Mouse (Mus musculus) subcutaneous adipose tissue, adult 2 months (tissue): ENCODE measurements around the gene Pnpla7. TPM values are rescaled to one million over a fixed set of nuclear protein-coding genes. Genes with fewer than 3 reads are reported as not detected.

Experiments used
- polyA plus RNA-seq: library from polyadenylated mRNA; depleted of rRNA; stranded (reverse); fragments of >200 nt; gene quantifications from 2 replicates; pipeline ENCODE4 v1.2.3, GENCODE M21; 2012; ENCODE audit warnings: low replicate concordance; rRNA removed

The Pnpla7 gene
- polyA plus RNA-seq, result 27.3 and 34.7 TPM in 2 replicates

DNA sequence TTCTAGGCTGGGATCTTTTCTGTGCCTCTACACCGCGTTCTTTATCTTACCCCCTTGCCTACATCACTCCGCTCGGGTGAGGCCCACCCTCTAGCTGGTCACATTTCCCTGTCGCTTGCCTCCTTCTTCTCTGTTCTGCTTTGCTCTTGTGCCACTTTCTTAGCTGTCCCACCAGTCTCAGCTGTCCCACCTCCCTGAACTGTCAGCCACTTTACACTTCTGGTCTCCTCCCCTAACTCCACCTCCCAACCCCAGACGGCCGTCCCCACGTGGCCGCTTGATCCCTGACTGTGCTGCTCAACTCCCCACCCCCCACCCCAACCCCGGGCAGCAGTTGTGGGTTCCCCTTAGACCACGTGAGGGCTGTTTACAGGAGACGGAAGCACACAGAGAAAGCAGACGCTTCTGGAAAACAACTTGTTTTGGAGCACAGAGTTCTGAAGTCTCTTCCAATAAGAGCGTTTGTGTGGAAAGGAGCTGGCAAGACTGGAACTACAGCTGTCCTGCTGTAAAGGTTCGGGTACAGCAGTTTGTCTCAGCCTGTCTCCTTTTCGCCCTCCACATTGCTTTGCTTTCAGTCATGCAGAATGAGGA, at the start of gene Pnpla7:
TSS of gene Pnpla7 (plus strand) at position 330 of the 594 bp plus-strand sequence.

DNA sequence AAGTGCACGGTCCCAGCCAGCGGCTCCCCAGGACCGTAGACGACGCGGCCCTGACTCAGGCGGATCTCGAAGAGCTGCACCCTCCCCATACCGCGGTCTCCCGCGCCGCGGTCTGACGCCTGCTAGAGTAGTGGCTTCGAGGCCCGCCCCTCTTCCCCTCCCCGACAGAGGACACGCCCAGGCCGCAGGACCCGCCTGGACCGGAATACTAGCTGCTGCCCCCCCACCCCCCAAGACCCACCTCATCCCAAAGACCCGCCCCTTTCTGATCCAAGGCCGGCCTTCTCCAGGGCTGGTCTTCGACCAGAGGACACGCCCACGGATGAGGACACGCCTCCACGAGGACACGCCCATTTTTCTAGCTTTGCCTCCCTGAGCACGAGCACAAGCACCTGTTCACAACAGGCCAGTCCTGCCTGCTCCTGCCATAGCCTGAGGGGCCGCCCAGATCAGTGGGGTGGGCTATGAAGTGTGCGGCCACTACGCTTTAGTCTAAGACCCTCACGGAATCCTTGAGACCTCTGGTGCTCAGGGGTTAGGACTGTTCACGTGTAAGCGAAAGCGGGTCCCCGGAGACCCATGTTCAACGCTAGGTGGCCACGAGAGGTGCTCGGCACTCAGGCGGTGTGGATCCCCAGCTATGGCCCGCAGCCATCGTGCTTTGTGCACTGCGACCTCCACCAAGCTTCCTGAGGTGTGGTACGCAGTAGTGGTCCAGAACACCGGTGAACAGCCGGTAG, 40.6 kb upstream of the Pnpla7 start, which contains the start of gene Arrdc1:
TSS of gene Arrdc1 (minus strand) at position 196 of the 740 bp plus-strand sequence.

DNA sequence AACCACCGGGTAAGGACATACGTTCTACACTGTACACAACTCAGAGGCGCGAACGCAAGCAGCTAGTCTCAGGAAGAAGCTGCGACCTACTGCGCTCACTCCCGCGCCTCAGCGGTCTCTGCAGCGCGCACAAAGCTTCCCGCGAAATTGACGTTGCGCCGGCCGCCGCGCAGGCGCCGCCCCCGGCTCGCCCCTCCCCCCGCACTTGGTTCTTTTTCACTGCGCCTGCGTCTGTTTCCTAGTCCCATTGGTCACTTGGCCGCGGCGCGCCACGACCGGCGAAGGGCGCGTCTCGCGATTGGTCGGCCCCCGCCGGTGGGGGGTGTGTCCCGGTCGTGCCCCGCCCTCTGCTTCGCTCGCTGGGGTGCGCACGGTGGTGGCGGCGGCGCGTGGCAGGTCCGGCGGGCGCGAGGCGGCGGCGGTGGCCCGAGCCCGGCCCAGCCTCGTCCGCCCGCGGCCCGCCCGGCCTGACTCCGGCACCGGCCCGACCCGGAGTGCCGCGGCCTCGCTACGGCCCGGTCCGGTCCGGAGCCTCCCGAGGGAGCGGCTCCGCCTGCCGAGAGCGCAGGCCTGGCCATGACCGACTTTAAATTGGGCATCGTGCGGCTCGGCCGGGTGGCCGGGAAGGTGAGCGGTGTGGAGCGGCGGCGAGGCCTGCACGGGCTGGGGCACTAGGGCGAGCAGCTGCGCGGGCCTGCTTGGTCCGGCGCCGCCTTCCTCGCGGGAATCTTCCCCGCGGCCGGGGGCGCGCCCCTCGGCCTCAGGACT, 26.2 kb upstream of the Pnpla7 start, which contains the start of gene Zmynd19:
TSS of gene Zmynd19 (plus strand) at position 372 of the 768 bp plus-strand sequence.

DNA sequence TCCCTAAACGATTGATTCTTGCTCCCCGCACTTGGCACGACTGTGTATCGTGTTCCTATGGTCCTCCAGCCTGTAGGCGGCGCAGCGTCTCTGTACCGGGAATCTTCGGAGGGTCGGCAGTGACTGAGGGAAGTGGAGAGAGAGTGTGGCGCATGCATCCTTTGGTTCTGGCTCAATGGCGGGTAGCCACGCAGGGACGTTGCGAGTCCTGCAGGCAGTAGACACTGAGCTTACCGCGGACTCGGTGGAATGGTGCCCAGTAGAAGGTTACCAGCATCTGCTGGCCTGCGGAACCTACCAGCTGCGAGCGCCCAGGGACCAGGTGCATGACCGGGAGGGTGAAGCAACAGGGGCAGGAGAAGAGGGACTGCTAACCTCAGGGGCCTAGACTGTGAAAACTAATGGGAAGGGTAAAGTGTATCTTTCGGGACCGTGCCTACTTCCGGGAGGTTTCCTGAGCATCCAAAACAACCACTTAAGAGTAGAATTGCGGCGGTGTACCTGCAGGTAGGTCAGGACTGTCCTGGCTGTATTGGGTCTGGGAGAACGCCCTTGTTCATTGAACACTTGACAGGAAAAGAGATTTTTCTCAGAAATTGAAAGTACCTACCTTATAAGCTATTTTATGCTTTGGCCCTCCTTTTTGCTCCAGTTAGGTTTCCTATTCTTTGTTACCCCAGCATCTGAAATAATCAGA, 13.4 kb upstream of the Pnpla7 start, which contains the start of gene Dph7:
TSS of gene Dph7 (plus strand) at position 97 of the 697 bp plus-strand sequence.

DNA sequence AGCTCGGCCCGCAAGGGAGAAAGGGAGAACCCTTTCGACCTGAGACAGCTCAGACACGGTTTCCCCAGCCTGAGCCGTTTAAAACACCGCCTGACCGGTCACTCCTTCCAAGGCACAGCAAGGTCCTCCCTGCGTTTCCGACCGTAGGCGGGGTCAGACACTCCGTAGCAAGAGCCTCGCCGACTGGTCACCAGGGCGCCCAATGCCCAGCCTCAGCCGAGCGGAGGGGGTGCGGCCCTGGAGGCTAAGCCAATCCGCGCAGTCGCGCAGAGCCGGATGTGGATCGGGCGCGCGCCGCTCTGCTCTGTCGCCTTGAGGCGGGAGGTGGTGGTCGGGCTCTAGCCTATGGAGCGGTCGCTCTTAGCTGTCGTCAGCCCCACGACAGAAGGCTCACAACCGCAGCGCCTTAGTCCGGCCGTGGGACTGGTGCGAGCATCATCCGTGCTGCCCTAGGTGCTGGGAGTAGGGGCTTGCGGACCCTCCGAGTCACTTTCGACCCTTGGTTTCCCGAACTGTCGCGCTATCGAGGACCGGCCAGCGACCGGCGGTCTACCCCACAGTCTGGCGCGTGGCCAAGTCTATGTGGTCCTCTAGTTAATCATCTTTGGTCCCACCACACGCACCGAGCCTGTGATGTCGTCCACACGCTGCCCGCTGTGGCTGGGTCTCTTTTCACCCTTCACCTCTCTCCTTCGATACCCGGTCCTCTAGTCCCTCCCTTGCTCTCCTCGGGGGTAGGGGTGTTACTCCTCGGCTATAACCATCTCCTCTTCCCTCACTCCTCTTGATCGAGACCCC, 728 bp upstream of the Pnpla7 start, which contains the start of gene Mrpl41:
TSS of gene Mrpl41 (minus strand) at position 193 of the 798 bp plus-strand sequence.

DNA sequence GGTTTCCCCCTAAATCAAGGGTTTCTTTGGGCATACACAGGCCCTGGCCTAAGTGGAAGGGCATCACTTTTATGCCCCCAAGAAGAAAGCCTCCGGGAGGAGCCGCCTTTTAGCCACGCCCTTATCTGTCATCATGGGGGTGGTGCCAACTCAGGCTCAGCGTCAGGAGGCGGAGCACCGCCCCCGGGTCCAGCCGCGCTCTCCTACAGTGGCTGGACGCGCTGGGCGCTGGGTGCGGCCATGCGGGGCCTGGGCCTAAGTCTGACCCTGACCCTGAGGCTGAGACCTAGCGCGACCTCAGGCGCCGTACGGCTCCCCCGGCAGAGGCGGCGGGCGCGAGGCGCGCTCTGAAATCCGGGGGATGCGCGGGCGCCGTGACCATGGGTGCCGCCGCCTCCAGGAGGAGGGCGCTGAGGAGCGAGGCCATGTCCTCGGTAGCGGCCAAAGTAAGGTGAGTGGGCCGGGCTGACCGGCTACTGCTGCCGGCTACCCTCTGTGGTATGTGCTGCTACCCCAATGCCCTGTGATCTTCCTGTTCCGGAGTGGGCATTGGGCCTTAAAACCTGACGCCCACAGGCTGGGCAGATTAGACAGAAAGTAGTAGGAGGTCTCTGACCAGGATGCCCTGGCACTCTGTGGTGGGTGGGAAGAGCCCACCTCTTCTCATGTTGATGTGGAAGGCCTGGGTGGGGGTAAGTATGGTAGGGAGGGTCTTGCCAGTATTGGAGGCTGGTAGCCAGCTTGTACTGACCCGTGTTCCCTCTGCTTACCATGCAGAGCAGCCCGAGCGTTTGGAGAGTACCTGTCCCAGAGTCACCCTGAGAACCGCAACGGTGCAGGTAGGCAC, 78.6 kb downstream of the Pnpla7 start, which contains the start of gene Nsmf:
TSS of gene Nsmf (plus strand) at position 135 of the 847 bp plus-strand sequence.

DNA sequence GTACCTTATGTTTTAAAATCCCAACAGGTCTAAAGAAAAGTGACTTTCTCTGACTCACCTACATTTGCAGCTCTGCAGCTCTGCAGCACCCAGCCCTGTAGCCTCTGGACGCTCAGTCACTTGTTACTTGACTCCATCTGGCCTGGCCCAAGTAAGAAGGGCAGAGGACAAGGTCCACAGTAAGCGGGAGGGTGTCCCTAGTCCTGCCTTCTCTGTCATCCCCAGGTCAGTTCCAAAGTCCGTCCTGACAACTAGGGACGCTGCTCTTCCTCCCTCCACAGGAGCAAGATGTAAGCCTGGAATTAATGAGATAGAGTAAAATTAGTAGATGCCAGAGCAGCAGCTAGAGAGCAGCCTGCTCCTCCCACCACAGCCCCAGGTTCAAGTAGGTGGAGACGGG, 104.2 kb downstream of the Pnpla7 start, which contains the start of gene Entpd8:
TSS of gene Entpd8 (plus strand) at position 229 of the 400 bp plus-strand sequence.

DNA sequence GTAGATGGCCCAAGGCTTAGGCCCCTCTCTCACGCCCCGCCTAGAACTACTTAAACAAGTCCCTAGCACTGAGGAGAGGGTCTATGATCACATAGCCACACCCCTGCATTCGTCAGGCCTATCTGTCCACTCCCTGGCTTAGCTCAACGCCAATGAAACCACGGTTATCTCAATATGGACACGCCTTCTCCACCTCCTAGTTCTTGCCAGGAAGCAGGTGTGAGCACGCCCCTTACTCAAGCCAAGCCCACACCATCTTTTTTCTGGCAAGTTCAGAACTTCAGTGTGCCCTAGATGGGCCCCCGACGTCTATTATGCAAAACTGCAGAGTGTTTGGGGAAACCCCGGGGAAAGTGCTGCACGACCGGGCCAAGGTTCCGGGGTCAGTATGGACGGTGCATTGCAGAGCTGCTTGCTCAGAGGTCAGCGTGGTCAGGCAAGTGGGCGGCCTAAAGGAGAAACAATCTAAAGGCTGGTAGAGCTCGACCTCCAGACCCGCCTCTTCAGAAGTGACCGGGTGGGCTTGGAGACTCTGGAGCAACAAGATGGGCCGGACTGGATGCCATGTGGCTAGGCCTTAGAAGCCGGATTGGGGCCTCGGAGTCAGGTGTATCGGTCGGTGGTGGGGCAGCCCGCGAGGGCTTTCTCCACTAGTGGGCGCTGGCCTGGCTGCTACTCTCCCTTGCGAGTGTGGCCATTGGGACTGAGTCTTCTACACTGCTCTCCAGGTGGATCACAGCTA, 119.4 kb downstream of the Pnpla7 start, which contains the start of gene Noxa1:
TSS of gene Noxa1 (minus strand) at position 41 of the 742 bp plus-strand sequence.

Other genes starting within 250 kb of the Pnpla7 start
- gene Cacna1b, start 212.9 kb upstream of the Pnpla7 start, polyA plus RNA-seq, result 0.17 and 0.21 TPM in 2 replicates
- gene Ehmt1, start 56.4 kb upstream of the Pnpla7 start, polyA plus RNA-seq, result 57.4 and 94.3 TPM in 2 replicates
- 76.4 and 97.0 TPM in 2 replicates for gene Arrdc1, start 40.8 kb upstream of the Pnpla7 start, polyA plus RNA-seq
- gene Zmynd19, start 26.2 kb upstream of the Pnpla7 start, polyA plus RNA-seq, result 9.1 and 16.2 TPM in 2 replicates
- 16.5 and 29.6 TPM in 2 replicates for gene Dph7, start 13.6 kb upstream of the Pnpla7 start, polyA plus RNA-seq
- gene Mrpl41, start 935 bp upstream of the Pnpla7 start, polyA plus RNA-seq, result 49.5 and 66.0 TPM in 2 replicates
- gene Nsmf, start 78.3 kb downstream of the Pnpla7 start, polyA plus RNA-seq, result 128 and 234 TPM in 2 replicates
- 0.13 and 3.8 TPM in 2 replicates for gene Entpd8, start 104.3 kb downstream of the Pnpla7 start, polyA plus RNA-seq
- gene Noxa1, start 119.1 kb downstream of the Pnpla7 start, polyA plus RNA-seq, result 0.11 and 7.3 TPM in 2 replicates
- gene Nrarp, start 204.7 kb downstream of the Pnpla7 start, polyA plus RNA-seq, result 16.7 and 31.4 TPM in 2 replicates
- gene Tor4a, start 220.9 kb downstream of the Pnpla7 start, polyA plus RNA-seq, result 17.9 and 43.8 TPM in 2 replicates
- gene Nelfb, start 235.5 kb downstream of the Pnpla7 start, polyA plus RNA-seq, result 75.1 and 111 TPM in 2 replicates
- gene Stpg3, start 238.6 kb downstream of the Pnpla7 start, polyA plus RNA-seq, result not detected in 2 replicates
- gene Fam166a, start 242.7 kb downstream of the Pnpla7 start, polyA plus RNA-seq, result 0.10 and 0.34 TPM in 2 replicates
- gene Tubb4b, start 248.7 kb downstream of the Pnpla7 start, polyA plus RNA-seq, result 485 and 490 TPM in 2 replicates